Mouse (Mus musculus): Measurements from ENCODE around the gene Adamts14. TPM values are rescaled to one million over a fixed set of nuclear protein-coding genes. Genes with fewer than 3 reads are reported as not detected.

Gene Adamts14
- total RNA-seq, 2 experiments from 2014 or later, result 0.92 to 1.5 TPM

DNA sequence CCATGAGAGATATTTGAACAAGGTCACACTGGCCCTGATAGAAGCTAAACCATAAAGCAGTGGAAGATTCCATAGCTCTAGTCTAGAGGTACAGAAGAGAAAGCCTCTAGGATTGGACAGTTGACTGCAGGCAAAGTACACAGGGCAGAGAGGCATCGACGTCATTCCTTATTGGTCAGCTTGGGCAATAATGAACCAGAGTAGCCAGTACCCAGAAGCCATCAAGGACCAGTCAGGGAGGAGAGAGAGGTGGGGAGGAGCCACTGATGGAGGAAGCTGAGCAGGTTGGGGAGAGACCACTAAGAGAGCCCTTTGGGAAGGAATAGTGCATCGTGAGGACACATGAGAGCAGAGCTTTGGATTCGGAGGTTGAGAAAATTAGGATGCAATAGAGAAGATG, 95.5 kb downstream of the Adamts14 start:
- Histone ChIP-seq H3K4me3 (no peak overlapping the region), H3K27ac (no peak overlapping the region)
- no peak for TF ChIP-seq CTCF (conservative IDR thresholded peaks at IDR 0.05)
- DNase-seq (ENCODE audit: low spot score in 2 of 2), result no peak

DNA sequence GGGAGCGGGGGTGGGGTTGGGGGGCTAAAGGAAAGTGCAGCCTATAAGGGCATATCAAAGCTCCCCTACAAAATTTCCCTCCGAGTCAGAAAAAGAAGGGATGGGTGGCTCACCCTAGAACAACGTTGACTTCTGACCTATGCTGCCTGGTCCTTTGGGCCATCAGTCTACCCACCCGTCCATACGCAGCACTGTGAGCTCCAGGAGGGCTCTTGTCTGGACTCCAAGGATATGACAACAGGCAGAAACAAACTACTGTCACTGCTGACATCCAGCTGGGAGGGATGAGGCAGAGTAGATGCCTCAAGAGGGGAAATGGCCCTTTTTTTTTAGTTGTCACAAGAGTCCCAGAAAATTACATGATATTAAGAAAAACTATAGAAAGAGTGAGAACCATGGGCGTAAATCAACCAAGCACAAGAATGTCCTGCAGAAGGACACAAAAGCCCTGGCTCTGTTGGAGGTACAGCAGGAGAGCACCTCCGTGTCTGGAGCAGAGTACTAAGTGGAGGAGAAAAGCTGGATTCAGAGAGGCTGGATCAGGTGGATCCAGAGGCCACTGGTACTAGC, 96.9 kb downstream of the Adamts14 start:
- TF ChIP-seq CTCF (conservative IDR thresholded peaks at IDR 0.05), result no peak
- no peak overlapping the region for H3K27ac ChIP-seq
- no peak for DNase-seq (ENCODE audit: low spot score in 2 of 2)
- H3K4me3 ChIP-seq, result peak overlapping the region; percentile 36; the same call in 1 of the 2 replicates

DNA sequence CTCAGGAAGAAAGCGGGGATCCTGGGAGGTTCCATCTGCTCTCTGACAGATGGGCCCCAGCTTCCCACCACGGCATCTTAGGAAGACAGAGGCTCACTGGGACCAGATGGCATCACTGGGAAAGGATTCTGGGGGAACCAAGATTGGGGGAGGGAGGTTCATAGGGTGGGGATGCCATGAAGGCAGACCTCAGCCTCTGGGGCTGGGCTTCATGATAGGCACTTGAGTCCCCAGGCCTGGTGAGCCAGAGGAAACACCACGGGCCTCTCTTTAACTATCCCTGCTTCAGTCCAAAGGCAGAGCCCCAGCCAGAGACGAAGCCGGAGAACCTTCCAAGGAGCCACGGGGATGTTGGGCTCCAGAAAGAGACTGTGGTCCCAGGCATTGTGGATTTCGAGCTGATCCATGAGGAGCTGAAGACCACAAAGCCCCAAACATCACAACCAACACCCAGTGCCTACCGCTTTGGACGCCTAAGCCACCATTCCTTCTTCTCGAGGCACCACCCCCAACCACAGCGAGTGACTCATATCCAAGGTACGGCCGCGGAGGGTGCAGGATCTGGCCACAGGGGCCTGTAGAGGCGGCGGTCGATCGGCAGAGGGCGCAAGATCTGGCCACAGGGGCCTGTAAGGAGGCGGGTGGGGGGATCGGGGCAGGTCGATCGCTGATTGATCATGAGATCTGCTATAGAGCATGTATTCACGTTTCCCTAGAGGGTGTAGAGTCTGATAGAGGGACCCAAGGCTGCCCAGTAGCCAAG, 97.6 kb downstream of the Adamts14 start:
- H3K4me3 ChIP-seq, result peak overlapping the region; percentile 36
- peak overlapping the region; percentile 69 for H3K27ac ChIP-seq
- peak; percentile 62 for TF ChIP-seq CTCF (conservative IDR thresholded peaks at IDR 0.05)
- peak; percentile 37 to 63 for DNase-seq (ENCODE audit: low spot score in 2 of 2)

DNA sequence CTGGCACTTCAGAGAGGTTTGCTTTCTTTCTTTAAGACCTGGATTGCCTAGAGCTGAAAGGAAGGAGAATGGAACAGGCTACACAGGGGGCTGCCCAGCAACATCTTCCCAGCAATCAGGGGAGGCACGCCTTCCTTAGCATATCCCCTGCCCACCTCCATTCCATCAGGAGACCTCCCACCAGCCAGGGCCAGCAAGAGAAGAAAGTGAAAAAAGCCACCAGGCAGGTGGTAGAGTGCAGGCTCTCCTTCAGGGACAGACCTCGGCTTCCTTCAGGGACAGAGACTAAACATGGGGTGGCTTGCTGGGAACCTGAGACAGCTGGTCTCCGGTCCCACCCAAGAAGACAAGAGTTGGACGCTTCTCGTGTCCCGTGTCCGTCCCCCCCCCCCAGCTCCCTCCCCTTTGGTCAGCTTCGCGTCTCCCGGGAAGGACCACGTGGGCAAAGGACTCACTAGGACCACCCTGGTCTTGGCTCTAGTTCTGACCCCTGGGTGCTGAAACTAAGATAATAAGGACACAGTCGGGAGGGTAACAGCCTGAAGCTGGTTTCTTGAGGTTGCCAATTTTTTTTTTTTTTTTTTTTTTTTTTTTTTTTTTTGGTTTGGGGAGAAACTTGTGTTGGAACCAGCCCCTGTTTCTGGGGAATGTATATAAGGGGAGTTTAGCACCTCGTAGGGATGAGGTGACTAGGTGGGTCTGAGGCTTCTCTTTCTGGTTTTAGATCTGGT, 98.4 kb downstream of the Adamts14 start:
- no peak for DNase-seq (ENCODE audit: low spot score in 2 of 2)
- Histone ChIP-seq H3K27ac (no peak overlapping the region; the same call in 1 of the 2 replicates), H3K4me3 (no peak overlapping the region)
- no peak for TF ChIP-seq CTCF (conservative IDR thresholded peaks at IDR 0.05)

DNA sequence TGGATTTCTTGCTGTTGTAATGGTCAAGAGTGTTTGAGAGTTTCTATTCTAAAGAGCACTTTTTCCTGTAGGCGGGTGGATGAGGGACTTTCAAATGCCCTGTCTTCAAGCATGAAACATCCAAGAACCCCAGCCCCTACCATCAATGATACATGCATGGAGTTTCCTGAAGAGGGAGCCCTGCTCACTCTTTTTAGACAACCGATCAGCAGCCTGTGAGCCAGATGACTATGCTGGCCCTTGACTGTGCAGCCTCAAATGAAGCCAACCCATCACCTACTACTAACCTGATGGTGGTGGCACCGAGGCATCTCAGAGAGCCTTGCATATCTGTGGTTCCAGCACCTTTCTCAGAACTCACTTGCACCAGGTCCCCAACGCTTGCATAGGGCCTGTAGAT, 100.7 kb downstream of the Adamts14 start:
- Histone ChIP-seq H3K4me3 (no peak overlapping the region), H3K27ac (no peak overlapping the region)
- TF ChIP-seq CTCF (conservative IDR thresholded peaks at IDR 0.05), result peak; percentile 56
- no peak for DNase-seq (ENCODE audit: low spot score in 2 of 2)

DNA sequence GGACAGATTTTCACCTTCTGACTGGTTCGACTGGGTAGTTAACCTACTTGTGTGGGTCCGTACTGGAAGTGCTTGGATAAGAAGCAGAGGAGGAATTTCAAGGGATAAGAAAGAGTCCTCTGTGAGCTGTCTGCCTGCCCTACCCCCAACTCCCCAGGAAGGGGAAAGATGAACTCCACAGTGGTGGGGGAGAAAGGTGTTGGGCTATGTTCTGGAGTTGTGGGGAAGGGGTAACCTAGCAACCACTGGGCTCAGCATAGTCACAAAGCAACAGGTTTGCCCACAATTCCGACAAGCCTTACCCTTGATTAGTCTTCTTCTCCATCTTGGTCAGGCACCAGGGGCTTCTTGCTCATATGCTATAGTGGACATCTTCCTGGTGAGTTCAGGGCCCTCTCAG, 101.6 kb downstream of the Adamts14 start, which contains the start of gene Tbata:
Gene Tbata (plus strand): TSS at position 301 of the 400 bp plus-strand sequence.
- Histone ChIP-seq H3K4me3 (no peak within 1 kb of the TSS), H3K27ac (no peak within 1 kb of the TSS)
- no peak for DNase-seq (ENCODE audit: low spot score in 2 of 2)
- no peak for TF ChIP-seq CTCF (conservative IDR thresholded peaks at IDR 0.05)

DNA sequence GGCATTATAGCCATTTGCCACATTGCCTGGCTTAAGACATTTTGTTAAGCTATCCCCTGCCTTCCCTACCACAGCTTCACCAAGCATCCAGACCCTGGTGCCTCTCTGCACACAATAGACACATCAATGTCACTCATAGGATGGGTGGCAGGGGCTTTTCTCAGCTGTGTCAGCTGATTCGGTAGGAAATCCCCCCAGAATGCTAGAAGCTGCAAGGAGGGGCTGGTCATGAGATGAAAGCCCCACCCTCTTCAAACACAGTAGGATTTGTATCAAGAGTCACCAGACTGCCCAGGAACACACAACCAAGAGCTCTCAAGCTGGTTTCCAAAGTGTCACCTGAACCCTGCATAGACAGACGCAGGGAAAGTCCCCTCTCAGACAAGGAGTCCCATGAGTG, 104.8 kb downstream of the Adamts14 start:
- TF ChIP-seq CTCF (conservative IDR thresholded peaks at IDR 0.05), result no peak
- Histone ChIP-seq H3K27ac (no peak overlapping the region), H3K4me3 (no peak overlapping the region)
- no peak for DNase-seq (ENCODE audit: low spot score in 2 of 2)

DNA sequence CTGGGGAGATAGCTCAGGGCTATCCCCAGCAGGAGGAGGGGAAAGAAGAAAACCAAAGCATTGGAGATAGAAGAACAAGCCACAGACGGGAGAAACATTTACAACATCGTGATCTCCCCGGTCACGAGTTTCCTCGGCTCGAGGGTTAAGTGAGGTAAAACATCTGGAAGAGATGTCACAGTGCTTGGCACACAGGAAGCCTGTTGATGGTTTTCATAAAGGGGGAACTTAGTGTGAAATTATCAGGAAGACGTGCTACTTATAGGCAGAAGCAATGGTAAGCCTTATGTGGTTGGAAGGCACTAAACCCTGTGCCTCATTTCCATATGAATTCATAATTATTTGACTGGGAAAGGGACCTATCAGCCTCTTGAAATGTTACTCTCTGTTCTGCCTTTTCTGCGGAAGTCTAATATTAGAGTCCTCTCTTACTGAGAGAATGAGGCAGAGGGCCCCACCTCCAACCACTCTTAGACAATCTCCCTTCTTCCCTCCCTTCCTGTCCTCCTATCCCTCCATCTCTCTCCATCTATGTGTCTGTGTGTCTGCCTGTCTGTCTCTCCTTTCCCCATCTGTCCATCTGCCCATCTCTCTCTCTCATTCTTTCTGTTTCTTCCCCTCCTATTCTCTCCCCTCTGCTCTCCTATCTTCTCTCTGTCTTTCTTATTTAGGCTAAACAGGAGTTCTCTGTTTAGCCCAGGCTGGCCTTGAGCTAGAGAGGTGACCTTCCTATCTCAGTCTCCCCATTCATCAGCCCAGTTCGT, 105.7 kb downstream of the Adamts14 start:
- no peak overlapping the region for H3K4me3 ChIP-seq
- TF ChIP-seq CTCF (conservative IDR thresholded peaks at IDR 0.05), result no peak
- no peak overlapping the region for H3K27ac ChIP-seq
- DNase-seq (ENCODE audit: low spot score in 2 of 2), result no peak

DNA sequence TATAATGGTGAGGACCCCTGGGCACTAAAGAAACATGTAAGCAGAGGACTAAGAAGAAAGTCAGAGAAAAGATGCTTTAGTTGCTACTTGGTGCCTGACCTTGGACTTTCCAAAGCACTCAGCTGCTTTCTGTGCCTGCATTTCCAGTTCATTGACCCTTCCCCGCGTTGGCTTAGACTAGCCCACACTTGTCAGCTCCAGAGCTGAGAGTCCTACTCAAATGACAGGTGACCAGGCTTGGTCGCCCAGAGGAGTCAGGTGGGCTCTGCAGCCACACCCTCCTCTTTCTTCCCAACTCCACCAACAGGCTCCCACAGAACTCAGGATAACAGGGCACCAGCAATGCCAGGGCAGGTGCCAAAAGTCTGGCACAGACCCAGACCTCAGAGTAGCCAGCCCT, 110.9 kb downstream of the Adamts14 start:
- DNase-seq (ENCODE audit: low spot score in 2 of 2), result no peak
- Histone ChIP-seq H3K4me3 (no peak overlapping the region), H3K27ac (no peak overlapping the region)
- no peak for TF ChIP-seq CTCF (conservative IDR thresholded peaks at IDR 0.05)

DNA sequence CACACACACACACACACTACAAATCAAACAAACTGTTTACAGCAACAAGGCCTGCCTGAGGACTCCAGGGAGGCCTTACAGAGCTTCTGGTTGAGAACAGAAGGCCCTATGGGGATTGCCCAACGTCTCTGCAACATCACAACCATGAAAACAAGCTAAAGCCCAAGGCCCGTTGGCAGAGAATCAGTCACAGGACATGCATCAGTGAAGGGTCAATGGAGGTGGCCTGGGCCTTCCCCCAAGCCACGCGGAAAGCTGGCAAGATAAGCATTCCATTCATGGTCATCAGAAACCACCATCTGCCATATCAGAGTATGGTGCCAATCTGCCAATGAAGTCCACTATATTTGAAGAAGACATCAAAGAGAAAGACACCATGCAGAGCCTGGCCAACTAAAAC, 112.6 kb downstream of the Adamts14 start:
- DNase-seq (ENCODE audit: low spot score in 2 of 2), result no peak
- Histone ChIP-seq H3K4me3 (no peak overlapping the region), H3K27ac (no peak overlapping the region)
- no peak for TF ChIP-seq CTCF (conservative IDR thresholded peaks at IDR 0.05)

DNA sequence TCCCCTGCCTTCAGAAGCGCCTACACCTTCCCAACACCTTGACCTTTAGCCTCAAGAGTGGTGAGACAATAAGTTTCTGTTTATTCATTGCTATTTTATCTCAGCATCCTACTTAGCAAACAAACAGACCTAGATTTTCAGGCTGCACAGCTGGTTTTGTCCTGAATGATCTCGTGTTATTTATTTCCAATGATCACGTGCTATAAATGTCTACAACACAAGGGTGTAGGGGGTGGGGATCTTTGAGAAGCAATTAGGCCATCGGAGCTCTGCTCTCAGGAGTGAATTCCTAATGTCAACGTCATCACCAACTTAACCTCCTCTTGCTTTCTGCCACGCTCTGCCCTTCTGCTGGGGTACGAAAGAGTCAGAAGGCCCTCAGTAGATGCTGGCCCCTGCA, 113.1 kb downstream of the Adamts14 start:
- no peak for TF ChIP-seq CTCF (conservative IDR thresholded peaks at IDR 0.05)
- no peak overlapping the region for H3K27ac ChIP-seq

DNA sequence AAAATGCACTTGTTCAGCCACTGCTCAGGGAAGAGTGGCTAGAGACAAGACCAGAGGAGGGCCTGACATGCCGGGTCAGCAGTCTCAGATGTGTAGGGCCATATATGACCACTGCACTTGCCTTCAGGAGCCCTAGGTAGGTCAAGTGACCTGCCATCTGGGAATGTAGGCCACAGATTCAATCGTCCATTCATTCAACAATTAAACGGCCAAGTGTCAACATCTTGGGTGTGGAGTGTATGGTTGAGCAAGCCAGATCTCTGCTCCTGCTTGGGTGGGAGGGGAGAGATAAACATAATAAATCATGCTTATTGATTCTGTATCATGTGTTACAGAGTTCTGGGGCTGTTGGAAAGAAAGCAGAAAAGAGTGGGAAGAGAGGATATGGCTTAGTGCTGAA, 114.6 kb downstream of the Adamts14 start:
- Histone ChIP-seq H3K27ac (no peak overlapping the region), H3K4me3 (no peak overlapping the region)
- TF ChIP-seq CTCF (conservative IDR thresholded peaks at IDR 0.05), result no peak
- no peak for DNase-seq (ENCODE audit: low spot score in 2 of 2)

More for the DNA sequence above, 113.1 kb downstream of the Adamts14 start:
- H3K4me3 ChIP-seq, result no peak overlapping the region
- DNase-seq (ENCODE audit: low spot score in 2 of 2), result no peak

DNA sequence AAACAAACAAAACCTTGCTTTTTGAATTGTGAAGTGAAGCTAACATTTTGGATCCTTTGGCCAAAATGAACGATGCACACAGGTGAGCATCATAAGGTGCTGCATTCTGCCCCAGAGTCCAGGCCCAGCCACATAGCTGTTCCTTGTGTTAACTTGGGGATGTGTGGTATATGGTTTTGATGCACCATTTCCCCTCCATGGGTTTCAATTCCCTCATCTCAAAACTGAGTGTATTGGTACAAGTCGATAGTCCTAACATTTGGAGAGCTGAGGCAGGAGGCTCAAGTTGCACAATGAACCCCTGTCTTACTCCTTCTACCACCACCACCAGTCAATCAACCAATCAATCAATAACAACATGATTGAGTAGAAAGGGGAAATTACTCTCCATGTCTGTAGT, 116.8 kb downstream of the Adamts14 start:
- Histone ChIP-seq H3K27ac (no peak overlapping the region), H3K4me3 (no peak overlapping the region)
- no peak for DNase-seq (ENCODE audit: low spot score in 2 of 2)
- no peak for TF ChIP-seq CTCF (conservative IDR thresholded peaks at IDR 0.05)
